Mouse (Mus musculus) intestine, embryonic 15.5 days (tissue): ENCODE data around the gene Nphs1. TPM values are rescaled to one million over a fixed set of nuclear protein-coding genes. Genes with fewer than 3 reads are reported as not detected.

Source experiments
- ATAC-seq: fragments of 200-750 bp; cut with Nextera tagmentation; 2 replicates; pipeline ENCODE4 v1.8.0; 2017; ENCODE audit warnings: moderate TSS enrichment, moderate library complexity
- H3K27ac ChIP-seq: fragments of 300-500 bp; sonication (generic); 2 replicates; pipeline ENCODE4 v1.5.1; 2015; ENCODE audit warnings: mild to moderate bottlenecking, inconsistent platforms
- H3K27me3 ChIP-seq: fragments of 300-500 bp; sonication (generic); replicated peaks from 2 replicates; pipeline ENCODE4 v1.6.1; 2015; ENCODE audit warnings: inconsistent platforms
- H3K36me3 ChIP-seq: fragments of 300-500 bp; sonication (generic); 2 replicates; pipeline ENCODE4 v1.6.1; 2015; ENCODE audit warnings: inconsistent platforms
- H3K4me1 ChIP-seq: fragments of 300-500 bp; sonication (generic); replicated peaks from 2 replicates; pipeline ENCODE4 v1.6.1; 2015; ENCODE audit warnings: inconsistent platforms
- H3K4me2 ChIP-seq: fragments of 300-500 bp; sonication (generic); replicated peaks from 2 replicates; pipeline ENCODE4 v1.6.1; 2015; ENCODE audit warnings: mild to moderate bottlenecking, inconsistent platforms
- H3K4me3 ChIP-seq: fragments of 300-500 bp; sonication (generic); replicated peaks from 2 replicates; pipeline ENCODE4 v1.5.1; 2015; ENCODE audit warnings: inconsistent platforms
- H3K9ac ChIP-seq: fragments of 300-500 bp; sonication (generic); 2 replicates; pipeline ENCODE4 v1.6.1; 2015; ENCODE audit warnings: inconsistent platforms
- H3K9me3 ChIP-seq: fragments of 300-500 bp; sonication (generic); 2 replicates; pipeline ENCODE4 v1.6.1; 2016; ENCODE audit warnings: inconsistent platforms
- WGBS: fragments of 180-500 bp; shearing (Covaris S2); methylation state at CpG from one replicate; pipeline ENCODE4 v1.1.7; 2015; 5-methylcytosine and 5-hydroxymethylcytosine counted together
- polyA plus RNA-seq: library from polyadenylated mRNA; unstranded; fragments of >200 nt; fragmentation: Nextera tagmentation; extraction: Ambion mirVana; gene quantifications from 2 replicates; pipeline ENCODE4 v1.2.1, GENCODE M21; 2015

Gene Nphs1
- polyA plus RNA-seq, 1 experiment from 2014 or later, result 1.3 TPM

DNA sequence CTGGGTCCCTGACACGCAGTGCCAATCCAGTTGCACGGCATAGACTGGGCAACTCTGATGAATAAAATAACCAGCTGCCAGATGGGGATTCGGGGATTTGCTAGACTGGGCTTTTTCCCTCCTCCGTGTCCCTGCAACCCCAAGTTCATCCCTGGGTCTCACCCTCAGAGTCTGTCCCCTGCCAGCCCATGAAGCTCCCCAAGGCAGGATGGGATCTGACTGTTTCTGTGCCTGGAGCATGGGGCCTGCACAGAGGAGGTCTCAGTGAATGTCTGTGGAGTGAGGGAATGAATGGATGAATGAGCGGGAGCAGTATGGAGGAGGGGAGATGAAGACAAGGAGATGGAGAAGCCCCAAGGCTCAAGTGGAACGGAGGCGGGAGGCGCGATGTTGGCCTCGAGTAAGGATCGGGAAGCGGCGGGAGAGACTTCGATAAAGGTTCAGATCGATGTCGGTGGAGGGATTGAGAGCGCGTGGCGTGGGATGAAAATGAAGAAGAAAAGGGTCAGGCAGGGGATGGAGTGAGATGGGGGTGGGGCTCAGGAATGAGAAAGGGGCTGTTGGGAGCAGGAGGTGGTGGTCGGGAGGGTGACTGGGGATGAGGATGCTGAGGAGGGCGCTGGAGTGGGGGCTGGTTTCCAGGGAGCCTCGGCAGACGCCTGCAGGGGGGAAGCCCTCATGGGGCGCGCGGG, 76.0 kb downstream of the Nphs1 start:
- Histone ChIP-seq H3K9ac (peak overlapping the region; percentile 73), H3K9me3 (no peaks in the 10 kb centered on the region), H3K36me3 (peaks cover 18% of the 10 kb centered on the region), H3K27ac (0 out of 2 replicates have a peak overlapping the region, but pooled peaks have one; percentile 56), H3K4me1 (peaks cover 15% of the 10 kb centered on the region), H3K4me2 (peak overlapping the region; percentile 94), H3K27me3 (no peaks in the 10 kb centered on the region), H3K4me3 (peak overlapping the region; percentile 80)
- 11% methylated on average over 26 of the region's 26 CpGs for WGBS
- no peak for ATAC-seq

DNA sequence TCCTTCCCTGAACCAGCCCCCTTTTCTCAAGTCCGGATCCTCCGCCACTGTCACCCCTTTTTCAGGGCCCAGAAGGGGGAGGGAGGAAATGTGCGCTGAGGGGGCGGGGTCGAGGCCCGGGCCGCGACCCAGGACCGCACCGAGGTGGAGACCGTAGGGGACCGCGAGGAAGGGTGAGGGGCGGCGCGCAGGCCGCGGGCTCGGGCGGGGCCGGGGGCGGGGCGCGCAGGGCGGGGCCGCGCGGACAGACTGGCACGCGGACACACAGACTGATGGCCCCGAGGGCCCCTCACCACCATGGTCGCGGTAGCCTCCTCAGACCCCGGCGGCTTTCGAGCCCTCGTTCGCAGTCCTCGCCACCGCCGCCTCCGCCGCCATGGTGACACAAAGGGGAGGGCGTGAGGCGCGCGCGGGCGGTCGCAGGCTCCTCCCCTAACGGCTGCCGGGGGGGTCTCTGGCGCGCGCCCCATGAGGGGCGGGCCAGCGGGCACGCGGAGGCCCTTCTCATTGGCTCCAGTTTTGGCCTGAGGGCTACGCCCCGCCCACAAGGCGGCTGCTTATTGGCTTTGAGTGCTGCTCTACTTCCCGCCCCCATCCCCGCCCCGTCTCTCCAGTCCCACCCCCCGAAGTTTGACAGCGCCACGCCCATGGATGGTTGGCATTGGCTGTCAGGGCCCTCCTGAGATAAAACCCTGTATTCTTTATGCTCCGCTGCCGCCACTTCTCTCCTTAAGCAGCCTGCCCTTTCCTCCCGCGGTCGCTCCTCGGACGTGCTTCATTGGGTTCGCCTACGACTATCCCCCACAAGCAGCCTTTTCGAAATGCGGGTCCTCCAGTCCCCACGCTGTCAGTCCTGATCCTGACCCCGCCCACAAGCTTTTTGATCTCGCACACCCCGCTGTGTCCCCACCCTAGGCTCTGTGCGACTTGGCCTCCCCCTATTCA, 76.8 kb downstream of the Nphs1 start, which contains the start of gene Arhgap33:
Gene Arhgap33 (minus strand): TSS at position 428 of the 945 bp plus-strand sequence.
- ATAC-seq, result peak; percentile 96
- H3K27ac ChIP-seq, result peak within 1 kb of the TSS; percentile 56; the same call in 1 of the 2 replicates
- WGBS, result under 1% methylated on average over 66 of the region's 84 CpGs
- H3K9ac ChIP-seq, result peak within 1 kb of the TSS; percentile 73
- no peaks in the 10 kb centered on the region for H3K9me3 ChIP-seq
- peak within 1 kb of the TSS; percentile 94 for H3K4me2 ChIP-seq
- peaks cover 15% of the 10 kb centered on the region for H3K4me1 ChIP-seq
- peaks cover 13% of the 10 kb centered on the region for H3K36me3 ChIP-seq
- H3K27me3 ChIP-seq, result no peaks in the 10 kb centered on the region
- H3K4me3 ChIP-seq, result peak within 1 kb of the TSS; percentile 80

Other genes starting within 250 kb of the Nphs1 start
- gene Polr2i, start 226.4 kb upstream of the Nphs1 start, polyA plus RNA-seq, result 115 and 116 TPM in 2 replicates
- gene Tbcb, start 226.0 kb upstream of the Nphs1 start, polyA plus RNA-seq, result 136 and 148 TPM in 2 replicates
- gene Ovol3, start 222.6 kb upstream of the Nphs1 start, polyA plus RNA-seq, result not detected in 2 replicates
- 0.34 and 0.56 TPM in 2 replicates for gene Thap8, start 178.2 kb upstream of the Nphs1 start, polyA plus RNA-seq
- gene Wdr62, start 177.9 kb upstream of the Nphs1 start, polyA plus RNA-seq, result 6.6 and 8.4 TPM in 2 replicates
- gene Clip3, start 166.6 kb upstream of the Nphs1 start, polyA plus RNA-seq, result 22.6 and 23.4 TPM in 2 replicates
- 63.9 and 68.5 TPM in 2 replicates for gene Alkbh6, start 149.6 kb upstream of the Nphs1 start, polyA plus RNA-seq
- gene Syne4, start 143.5 kb upstream of the Nphs1 start, polyA plus RNA-seq, result 47.7 and 65.3 TPM in 2 replicates
- 1.8 TPM in 1 of 2 replicates, not detected in the other for gene E130208F15Rik, start 136.6 kb upstream of the Nphs1 start, polyA plus RNA-seq
- 15.5 and 18.0 TPM in 2 replicates for gene Sdhaf1, start 134.4 kb upstream of the Nphs1 start, polyA plus RNA-seq
- gene Lrfn3, start 95.5 kb upstream of the Nphs1 start, polyA plus RNA-seq, result 2.9 and 3.9 TPM in 2 replicates
- gene Tyrobp, start 44.6 kb upstream of the Nphs1 start, polyA plus RNA-seq, result 49.8 and 63.7 TPM in 2 replicates
- gene Hcst, start 38.5 kb upstream of the Nphs1 start, polyA plus RNA-seq, result 2.2 and 2.5 TPM in 2 replicates
- gene Nfkbid, start 36.6 kb upstream of the Nphs1 start, polyA plus RNA-seq, result 2.1 and 2.4 TPM in 2 replicates
- gene Aplp1, start 12.8 kb upstream of the Nphs1 start, polyA plus RNA-seq, result 39.0 and 40.8 TPM in 2 replicates
- 2.0 and 3.0 TPM in 2 replicates for gene Kirrel2, start 625 bp upstream of the Nphs1 start, polyA plus RNA-seq
- 5.0 and 5.2 TPM in 2 replicates for gene Prodh2, start 35.3 kb downstream of the Nphs1 start, polyA plus RNA-seq
- 7.4 and 7.8 TPM in 2 replicates for gene Arhgap33, start 76.7 kb downstream of the Nphs1 start, polyA plus RNA-seq
- gene Hspb6, start 93.9 kb downstream of the Nphs1 start, polyA plus RNA-seq, result 37.8 and 41.5 TPM in 2 replicates
- 8.7 and 10.0 TPM in 2 replicates for gene Proser3, start 94.0 kb downstream of the Nphs1 start, polyA plus RNA-seq
- 46.3 and 48.4 TPM in 2 replicates for gene Lin37, start 101.5 kb downstream of the Nphs1 start, polyA plus RNA-seq
- 73.4 and 76.6 TPM in 2 replicates for gene U2af1l4, start 105.0 kb downstream of the Nphs1 start, polyA plus RNA-seq
- gene Gm49396, start 105.0 kb downstream of the Nphs1 start, polyA plus RNA-seq, result 9.0 and 10.3 TPM in 2 replicates
- gene Psenen, start 105.3 kb downstream of the Nphs1 start, polyA plus RNA-seq, result 148 and 151 TPM in 2 replicates
- 2.2 and 2.9 TPM in 2 replicates for gene Igflr1, start 107.1 kb downstream of the Nphs1 start, polyA plus RNA-seq
- 6.5 and 7.2 TPM in 2 replicates for gene Kmt2b, start 130.4 kb downstream of the Nphs1 start, polyA plus RNA-seq
- gene Zbtb32, start 140.6 kb downstream of the Nphs1 start, polyA plus RNA-seq, result 0.87 and 1.6 TPM in 2 replicates
- gene Upk1a, start 154.5 kb downstream of the Nphs1 start, polyA plus RNA-seq, result 8.5 and 10.0 TPM in 2 replicates
- gene Cox6b1, start 167.8 kb downstream of the Nphs1 start, polyA plus RNA-seq, result 1,191 and 1,300 TPM in 2 replicates
- gene Etv2, start 177.5 kb downstream of the Nphs1 start, polyA plus RNA-seq, result not detected in 2 replicates
- 102 and 107 TPM in 2 replicates for gene Rbm42, start 192.0 kb downstream of the Nphs1 start, polyA plus RNA-seq
- gene Haus5, start 206.7 kb downstream of the Nphs1 start, polyA plus RNA-seq, result 38.7 and 40.5 TPM in 2 replicates
- gene Pmis2, start 213.3 kb downstream of the Nphs1 start, polyA plus RNA-seq, result not detected in 2 replicates
- gene 2200002J24Rik, start 240.6 kb downstream of the Nphs1 start, polyA plus RNA-seq, result 3.2 and 4.7 TPM in 2 replicates